In the genomic region with DNA sequence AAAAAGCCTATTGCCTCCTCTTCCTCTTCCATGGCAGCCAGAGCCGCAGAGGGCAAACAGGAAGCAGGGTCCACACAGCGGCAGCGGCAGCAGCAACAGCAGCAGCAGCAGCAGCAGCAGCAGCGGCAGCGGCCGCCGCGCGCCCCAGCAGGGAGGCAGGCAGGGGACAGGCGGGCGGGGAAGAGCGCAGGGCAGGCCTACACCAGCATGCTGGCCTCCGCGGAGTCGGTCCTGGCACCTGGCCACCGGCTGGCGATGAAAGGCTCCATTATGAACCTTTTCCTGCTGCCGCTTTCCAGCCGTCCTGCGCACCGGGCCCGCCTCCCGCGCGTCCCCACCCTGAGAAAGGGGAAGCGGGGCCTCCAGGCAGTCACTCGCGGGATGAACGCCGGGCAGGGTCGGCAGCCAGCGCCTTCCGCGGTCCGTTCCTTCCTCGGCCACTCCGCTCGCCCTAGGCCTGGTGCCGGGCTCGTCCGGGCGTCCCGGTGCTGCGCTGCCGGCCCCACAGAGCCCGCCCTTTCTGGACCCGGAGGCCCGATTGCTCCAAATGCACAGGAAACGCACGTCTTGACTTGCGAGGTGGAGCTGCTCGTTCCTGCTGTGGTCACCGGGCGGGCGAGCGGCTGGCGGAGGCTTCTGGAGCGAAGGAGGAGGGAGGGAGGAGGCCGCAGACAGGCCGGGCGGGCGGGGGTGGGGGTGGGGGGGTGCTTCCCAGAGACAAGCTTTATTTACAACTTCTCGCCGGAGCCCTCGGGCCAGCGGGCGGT, we compare ENCODE assay signal across 8 mouse cellular contexts.
DNase-seq lines count a peak whose midpoint lies in the region; ATAC-seq lines count a peak whose summit lies in the region.

No protein-coding gene starts in this region.

- H3K9me3 ChIP-seq in embryonic facial prominence, embryonic 13.5 days: no peaks in the 10 kb centered on the region
- H3K9me3 ChIP-seq in heart, embryonic 11.5 days (replicated peaks; ENCODE audit: control insufficient read depth, low read length): no peaks in the 10 kb centered on the region
- H3K9me3 ChIP-seq in kidney, embryonic 15.5 days (replicated peaks): no peaks in the 10 kb centered on the region
- no peaks in the 10 kb centered on the region for H3K9me3 ChIP-seq in liver, embryonic 11.5 days (ENCODE audit: control insufficient read depth, low read length)

- peaks cover 77% of the 10 kb centered on the region for H3K4me1 ChIP-seq in embryonic facial prominence, embryonic 13.5 days
- H3K4me1 ChIP-seq in heart, embryonic 11.5 days (ENCODE audit: control insufficient read depth, insufficient read depth, low read length): peaks cover 72% of the 10 kb centered on the region
- peaks cover 66% of the 10 kb centered on the region for H3K4me1 ChIP-seq in kidney, embryonic 15.5 days
- H3K4me1 ChIP-seq in liver, embryonic 11.5 days (replicated peaks; ENCODE audit: control insufficient read depth, insufficient read depth, low read length): peaks cover 16% of the 10 kb centered on the region

- H3K27ac ChIP-seq in embryonic facial prominence, embryonic 13.5 days: peak overlapping the region; percentile 98
- H3K27ac ChIP-seq in heart, embryonic 11.5 days (ENCODE audit: low read depth, low read length): peak overlapping the region; percentile 96
- peak overlapping the region; percentile 96 for H3K27ac ChIP-seq in kidney, embryonic 15.5 days
- H3K27ac ChIP-seq in liver, embryonic 11.5 days (ENCODE audit: low read depth, low read length): peak overlapping the region; percentile 84

- peak overlapping the region; percentile 91 for H3K9ac ChIP-seq in embryonic facial prominence, embryonic 13.5 days
- peak overlapping the region; percentile 90 for H3K9ac ChIP-seq in heart, embryonic 11.5 days (ENCODE audit: low read depth, low read length)
- peak overlapping the region; percentile 79 for H3K9ac ChIP-seq in kidney, embryonic 15.5 days
- H3K9ac ChIP-seq in liver, embryonic 11.5 days (ENCODE audit: low read depth, low read length): peak overlapping the region; percentile 69

- no peaks in the 10 kb centered on the region for H3K27me3 ChIP-seq in embryonic facial prominence, embryonic 13.5 days
- H3K27me3 ChIP-seq in heart, embryonic 11.5 days (ENCODE audit: control insufficient read depth, insufficient read depth, low read length): no peaks in the 10 kb centered on the region
- H3K27me3 ChIP-seq in kidney, embryonic 15.5 days: no peaks in the 10 kb centered on the region
- H3K27me3 ChIP-seq in liver, embryonic 11.5 days (replicated peaks; ENCODE audit: control insufficient read depth, insufficient read depth, low read length): peaks cover 17% of the 10 kb centered on the region

- WGBS in embryonic facial prominence, embryonic 13.5 days: under 1% methylated on average over 57 of the region's 67 CpGs
- WGBS in heart, embryonic 11.5 days (ENCODE audit: insufficient replicate concordance): 0% methylated on average over 66 of the region's 67 CpGs
- WGBS in kidney, embryonic 15.5 days: under 1% methylated on average over 58 of the region's 67 CpGs
- under 1% methylated on average over 63 of the region's 67 CpGs for WGBS in liver, embryonic 11.5 days

- no peaks in the 10 kb centered on the region for H3K36me3 ChIP-seq in embryonic facial prominence, embryonic 13.5 days
- H3K36me3 ChIP-seq in heart, embryonic 11.5 days (ENCODE audit: control insufficient read depth, insufficient read depth, low read length): no peaks in the 10 kb centered on the region
- H3K36me3 ChIP-seq in kidney, embryonic 15.5 days: no peaks in the 10 kb centered on the region
- no peaks in the 10 kb centered on the region for H3K36me3 ChIP-seq in liver, embryonic 11.5 days (ENCODE audit: control insufficient read depth, insufficient read depth, low read length)

- H3K4me2 ChIP-seq in embryonic facial prominence, embryonic 13.5 days: peak overlapping the region; percentile 83
- H3K4me2 ChIP-seq in heart, embryonic 11.5 days: peak overlapping the region; percentile 88
- peak overlapping the region; percentile 84 for H3K4me2 ChIP-seq in kidney, embryonic 15.5 days
- H3K4me2 ChIP-seq in liver, embryonic 11.5 days: peak overlapping the region; percentile 85

- DNase-seq in layer of hippocampus, adult 11-12 months (ENCODE audit: low spot score): peak; percentile 81
- no peak for DNase-seq in layer of hippocampus, adult 9-10 months (ENCODE audit: low spot score)
- peak; percentile 79 for DNase-seq in liver, embryonic 11.5 days (ENCODE audit: low spot score)
- DNase-seq in spleen, postnatal 36 days (ENCODE audit: low spot score in 2 of 2): peak; percentile 56 to 66

- H3K4me3 ChIP-seq in embryonic facial prominence, embryonic 13.5 days: peak overlapping the region; percentile 70
- H3K4me3 ChIP-seq in heart, embryonic 11.5 days (ENCODE audit: low read depth, low read length): peak overlapping the region; percentile 66
- peak overlapping the region; percentile 66 for H3K4me3 ChIP-seq in kidney, embryonic 15.5 days (replicated peaks)
- peak overlapping the region; percentile 63 for H3K4me3 ChIP-seq in liver, embryonic 11.5 days (ENCODE audit: low read depth, low read length)

- ATAC-seq in embryonic facial prominence, embryonic 13.5 days (ENCODE audit: insufficient number of reproducible peaks, insufficient read depth, low FRiP score, low TSS enrichment, low read depth): peak; percentile 70
- peak; percentile 21; the same call in 1 of the 2 replicates for ATAC-seq in heart, embryonic 11.5 days (replicated peaks; ENCODE audit: insufficient number of reproducible peaks, low FRiP score, low TSS enrichment)
- ATAC-seq in kidney, embryonic 15.5 days (replicated peaks; ENCODE audit: low FRiP score): peak; percentile 71
- ATAC-seq in liver, embryonic 11.5 days (replicated peaks; ENCODE audit: low FRiP score): peak; percentile 39
- peak; percentile 42 for ATAC-seq in monocyte, adult 5-6 weeks (replicated peaks; ENCODE audit: insufficient number of reproducible peaks, low FRiP score, low TSS enrichment, poor library complexity, severe bottlenecking)

Comparison
In these comparisons a context has a peak if more than half of its experiments do, and no peak if none do; other contexts are left out.
1. ATAC-seq: peak in every context shown above with its lines; median percentile 71 in kidney, embryonic 15.5 days; 70 in embryonic facial prominence, embryonic 13.5 days; 42 in monocyte, adult 5-6 weeks; 39 in liver, embryonic 11.5 days; 21 in heart, embryonic 11.5 days.